ENCODE assay signal across 8 mouse cellular contexts in genomic region chr3:131113029-131113428, GRCm38 (mm10). TPM values are rescaled to one million over a fixed set of nuclear protein-coding genes. Genes with fewer than 3 reads are reported as not detected.
DNase-seq lines count a peak whose midpoint lies in the region; ATAC-seq lines count a peak whose summit lies in the region.

No protein-coding gene starts in this region.

- H3K4me2 ChIP-seq in kidney, embryonic 15.5 days: peak overlapping the region; percentile 98

- peaks cover 46% of the 10 kb centered on the region for H3K4me1 ChIP-seq in kidney, embryonic 15.5 days
- H3K4me1 ChIP-seq in hindbrain, embryonic 10.5 days (replicated peaks): peaks cover 53% of the 10 kb centered on the region

- no peak for ATAC-seq in kidney, embryonic 15.5 days (replicated peaks; ENCODE audit: low FRiP score)

- 0 out of 2 replicates have a peak overlapping the region, but pooled peaks have one; percentile 5 for H3K9ac ChIP-seq in kidney, embryonic 15.5 days

- no peaks in the 10 kb centered on the region for H3K36me3 ChIP-seq in kidney, embryonic 15.5 days
- peaks cover 17% of the 10 kb centered on the region for H3K36me3 ChIP-seq in hindbrain, embryonic 10.5 days

- H3K27ac ChIP-seq in kidney, embryonic 15.5 days: no peak overlapping the region
- no peak overlapping the region for H3K27ac ChIP-seq in hindbrain, embryonic 10.5 days

- peaks cover 63% of the 10 kb centered on the region for H3K27me3 ChIP-seq in kidney, embryonic 15.5 days
- H3K27me3 ChIP-seq in hindbrain, embryonic 10.5 days (ENCODE audit: insufficient read depth, poor library complexity, severe bottlenecking): peaks cover 42% of the 10 kb centered on the region

- intact Hi-C loops in left cerebral cortex, postnatal 25 days (cut with DNase I): loop anchor here (5.0 kb wide), 3 partner anchors 44 to 104 kb away; no protein-coding TSS in a partner anchor

- H3K9me3 ChIP-seq in kidney, embryonic 15.5 days (replicated peaks): no peaks in the 10 kb centered on the region
- no peaks in the 10 kb centered on the region for H3K9me3 ChIP-seq in hindbrain, embryonic 10.5 days

- no peak for DNase-seq in kidney, postnatal 36 days
- DNase-seq in T-cell, adult 2 months (ENCODE audit: low spot score): peak; percentile 80
- peak; percentile 24 for DNase-seq in hindbrain, embryonic 10.5 days (ENCODE audit: low spot score)
- peak; percentile 81 for DNase-seq in naive thymus-derived CD4-positive, alpha-beta T cell, adult 2 months (ENCODE audit: low read depth)
- no peak for DNase-seq in left cerebral cortex, postnatal 25 days (ENCODE audit: low spot score in 2 of 2)
- DNase-seq in yolk sac, embryonic 10.5 days (ENCODE audit: low spot score): no peak
- no peak for DNase-seq in layer of hippocampus, adult 9-11 months

- H3K4me3 ChIP-seq in kidney, embryonic 15.5 days (replicated peaks): peak overlapping the region; percentile 62
- peak overlapping the region; percentile 74 for H3K4me3 ChIP-seq in hindbrain, embryonic 10.5 days

- WGBS in kidney, embryonic 15.5 days: 7% methylated on average over 13 of the region's 13 CpGs
- WGBS in hindbrain, embryonic 10.5 days: 1% methylated on average over 13 of the region's 13 CpGs

RNA-seq across cellular contexts. Expression of gene Lef1, which starts 2.8 kb away (rescaled TPM):
- polyA plus RNA-seq in kidney, embryonic 15.5 days (2015; fragmentation: Nextera tagmentation; extraction: Ambion mirVana): 25.6 and 26.2 TPM in 2 replicates
- polyA plus RNA-seq in hindbrain, embryonic 10.5 days (2016; fragmentation: Nextera tagmentation; extraction: Ambion mirVana): 24.8 and 32.9 TPM in 2 replicates
- 1 to 10 TPM; 6.3 to 6.4 TPM for total RNA-seq in left cerebral cortex, postnatal 25 days (2021)

Comparison
In these comparisons a context has a peak if more than half of its experiments do, and no peak if none do; other contexts are left out.
1. DNase-seq: peak in T-cell, adult 2 months (single experiment), hindbrain, embryonic 10.5 days (single experiment) and naive thymus-derived CD4-positive, alpha-beta T cell, adult 2 months (single experiment); none in kidney, postnatal 36 days (0 of 2), left cerebral cortex, postnatal 25 days (0 of 2), yolk sac, embryonic 10.5 days (single experiment) and layer of hippocampus, adult 9-11 months (single experiment).